Mouse (Mus musculus) midbrain, embryonic 12.5 days (tissue): ENCODE data around the gene Adnp. TPM values are rescaled to one million over a fixed set of nuclear protein-coding genes. Genes with fewer than 3 reads are reported as not detected.

Source experiments
- ATAC-seq: fragments of 200-750 bp; cut with Nextera tagmentation; 2 replicates; pipeline ENCODE4 v1.8.0; 2017; ENCODE audit warnings: low read depth, moderate TSS enrichment, moderate library complexity; ENCODE audit not compliant: low FRiP score
- H3K27ac ChIP-seq: fragments of 300-500 bp; sonication (generic); replicated peaks from 2 replicates; pipeline ENCODE4 v1.5.1; 2016; ENCODE audit warnings: mild to moderate bottlenecking
- H3K27me3 ChIP-seq: fragments of 300-500 bp; sonication (generic); 2 replicates; pipeline ENCODE4 v1.6.1; 2016; ENCODE audit warnings: mild to moderate bottlenecking
- H3K36me3 ChIP-seq: fragments of 300-500 bp; sonication (generic); 2 replicates; pipeline ENCODE4 v1.6.1; 2016
- H3K4me1 ChIP-seq: fragments of 300-500 bp; sonication (generic); 2 replicates; pipeline ENCODE4 v1.6.1; 2016
- H3K4me2 ChIP-seq: fragments of 300-500 bp; sonication (generic); replicated peaks from 2 replicates; pipeline ENCODE4 v1.6.1; 2016; ENCODE audit warnings: mild to moderate bottlenecking, moderate library complexity
- H3K4me3 ChIP-seq: fragments of 300-500 bp; sonication (generic); 2 replicates; pipeline ENCODE4 v1.5.1; 2016; ENCODE audit warnings: mild to moderate bottlenecking
- H3K9ac ChIP-seq: fragments of 300-500 bp; sonication (generic); replicated peaks from 2 replicates; pipeline ENCODE4 v1.6.1; 2016; ENCODE audit warnings: mild to moderate bottlenecking, moderate library complexity
- H3K9me3 ChIP-seq: fragments of 300-500 bp; sonication (generic); 2 replicates; pipeline ENCODE4 v1.6.1; 2016; ENCODE audit warnings: mild to moderate bottlenecking
- WGBS: fragments of 180-500 bp; shearing (Covaris S2); methylation state at CpG from one replicate; pipeline ENCODE4 v1.1.7; 2016; 5-methylcytosine and 5-hydroxymethylcytosine counted together
- polyA plus RNA-seq: library from polyadenylated mRNA; unstranded; fragments of >200 nt; fragmentation: Nextera tagmentation; extraction: Ambion mirVana; gene quantifications from 2 replicates; pipeline ENCODE4 v1.2.1, GENCODE M21; 2016

Gene Adnp
- polyA plus RNA-seq, result 7.5 and 8.7 TPM in 2 replicates

- ATAC-seq, result peak; percentile 89
- Histone ChIP-seq H3K27me3 (no peaks in the 10 kb centered on the region), H3K4me1 (peaks cover 17% of the 10 kb centered on the region), H3K36me3 (peaks cover 54% of the 10 kb centered on the region), H3K4me2 (peak within 1 kb of the TSS; percentile 79), H3K27ac (peak within 1 kb of the TSS; percentile 99), H3K9ac (peak within 1 kb of the TSS; percentile 100), H3K4me3 (peak within 1 kb of the TSS; percentile 100), H3K9me3 (no peaks in the 10 kb centered on the region)
- WGBS, result under 1% methylated on average over 49 of the region's 89 CpGs
Observed at GRCm38 (mm10) chr2:168206725-168207644, at the start of gene Adnp. Gene Adnp, minus strand, starts transcription at chr2:168207112.

DNA sequence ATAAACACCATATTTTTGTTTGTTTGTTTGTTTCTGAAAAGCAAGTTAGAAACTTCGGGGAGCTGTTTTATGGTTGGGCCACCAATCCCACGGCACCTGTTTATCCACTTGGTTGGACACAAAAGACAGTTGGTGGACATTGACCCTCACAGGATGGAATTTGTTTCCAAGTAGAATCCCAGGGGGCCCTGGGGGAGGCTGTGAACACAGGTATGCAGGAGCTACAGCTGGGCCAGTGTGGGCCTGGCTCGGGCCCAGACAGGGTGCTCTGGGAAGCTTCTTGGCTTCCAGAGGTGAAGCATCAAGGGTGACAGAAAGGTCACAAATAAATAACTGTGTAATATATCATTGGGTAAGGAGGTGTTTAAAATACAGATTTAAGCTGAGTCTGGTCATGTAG lies 49.6 kb upstream of the Adnp start:
- no peak overlapping the region for H3K4me3 ChIP-seq
- no peak for ATAC-seq
- 89% methylated on average over 3 of the region's 3 CpGs for WGBS
- H3K27me3 ChIP-seq, result peaks cover 11% of the 10 kb centered on the region; the same call in 1 of the 2 replicates
- no peaks in the 10 kb centered on the region for H3K36me3 ChIP-seq
- no peak overlapping the region for H3K4me2 ChIP-seq
- H3K9me3 ChIP-seq, result no peaks in the 10 kb centered on the region
- H3K9ac ChIP-seq, result no peak overlapping the region
- no peaks in the 10 kb centered on the region for H3K4me1 ChIP-seq
- no peak overlapping the region for H3K27ac ChIP-seq

DNA sequence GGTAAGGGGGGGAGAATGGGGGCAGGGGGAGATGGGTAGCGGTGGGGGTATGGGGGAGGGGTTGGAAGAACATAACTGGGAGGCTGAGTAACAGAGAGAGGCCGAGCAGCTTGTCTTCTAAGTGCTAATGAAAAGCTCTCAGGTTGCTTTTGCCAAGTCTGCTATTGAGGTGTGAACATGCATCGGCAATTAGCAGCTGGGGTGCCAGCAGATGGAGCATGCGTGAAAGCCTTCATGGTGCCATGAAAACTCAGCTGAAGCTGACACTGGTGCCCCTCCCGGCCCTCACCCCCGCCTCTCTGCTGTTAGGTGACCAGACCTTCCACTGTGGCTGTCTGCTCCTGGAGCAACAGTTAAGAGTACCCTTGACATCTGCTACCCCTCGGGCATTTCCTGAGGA lies 46.9 kb upstream of the Adnp start:
- 79% methylated on average over 7 of the region's 7 CpGs for WGBS
- no peak for ATAC-seq
- no peaks in the 10 kb centered on the region for H3K9me3 ChIP-seq
- H3K27me3 ChIP-seq, result peaks cover 16% of the 10 kb centered on the region; the same call in 1 of the 2 replicates
- H3K36me3 ChIP-seq, result no peaks in the 10 kb centered on the region
- no peak overlapping the region for H3K4me2 ChIP-seq
- no peaks in the 10 kb centered on the region for H3K4me1 ChIP-seq
- no peak overlapping the region for H3K9ac ChIP-seq
- no peak overlapping the region for H3K4me3 ChIP-seq
- H3K27ac ChIP-seq, result no peak overlapping the region

- WGBS, result 18% methylated on average over 16 of the region's 16 CpGs
- no peak overlapping the region for H3K27ac ChIP-seq
- H3K9ac ChIP-seq, result no peak overlapping the region
- H3K4me2 ChIP-seq, result peak overlapping the region; percentile 34
- H3K9me3 ChIP-seq, result no peaks in the 10 kb centered on the region
- H3K36me3 ChIP-seq, result no peaks in the 10 kb centered on the region
- H3K27me3 ChIP-seq, result peaks cover 16% of the 10 kb centered on the region; the same call in 1 of the 2 replicates
- H3K4me3 ChIP-seq, result no peak overlapping the region
- ATAC-seq, result no peak
- no peaks in the 10 kb centered on the region for H3K4me1 ChIP-seq
Observed at GRCm38 (mm10) chr2:168252639-168253292, 45.9 kb upstream of the Adnp start.

DNA sequence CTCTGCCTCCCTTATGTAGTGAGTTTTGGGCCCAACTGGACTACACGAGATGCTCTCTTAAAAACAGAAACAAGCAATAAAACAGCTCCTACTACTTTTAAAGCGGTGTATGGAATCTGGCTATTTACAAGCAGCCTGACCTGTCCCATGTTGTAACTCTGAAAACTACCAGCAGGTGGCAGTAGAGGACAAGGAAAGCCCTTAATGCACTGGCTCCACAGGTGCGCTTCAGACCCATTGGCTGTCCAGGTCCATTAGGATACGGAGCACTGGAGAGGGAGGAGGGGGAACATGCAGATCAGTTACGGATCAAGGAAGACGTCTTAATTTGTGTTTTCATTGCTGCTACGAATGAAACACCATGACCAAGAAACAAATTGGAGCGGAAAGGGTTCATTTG lies 43.4 kb upstream of the Adnp start:
- Histone ChIP-seq H3K4me2 (no peak overlapping the region), H3K27me3 (peaks cover 16% of the 10 kb centered on the region; the same call in 1 of the 2 replicates), H3K4me1 (no peaks in the 10 kb centered on the region), H3K36me3 (no peaks in the 10 kb centered on the region), H3K9me3 (no peaks in the 10 kb centered on the region), H3K4me3 (no peak overlapping the region), H3K9ac (no peak overlapping the region), H3K27ac (no peak overlapping the region)
- 14% methylated on average over 8 of the region's 8 CpGs for WGBS
- ATAC-seq, result peak; percentile 62; the same call in 1 of the 2 replicates

GRCm38 (mm10) chr2:168248856-168249245 lies 41.9 kb upstream of the Adnp start:
- 19% methylated on average over 2 of the region's 2 CpGs for WGBS
- H3K4me2 ChIP-seq, result no peak overlapping the region
- H3K27ac ChIP-seq, result no peak overlapping the region
- H3K9ac ChIP-seq, result no peak overlapping the region
- no peak overlapping the region for H3K4me3 ChIP-seq
- peaks cover 14% of the 10 kb centered on the region; the same call in 1 of the 2 replicates for H3K27me3 ChIP-seq
- H3K4me1 ChIP-seq, result no peaks in the 10 kb centered on the region
- no peak for ATAC-seq
- H3K36me3 ChIP-seq, result no peaks in the 10 kb centered on the region
- H3K9me3 ChIP-seq, result no peaks in the 10 kb centered on the region

DNA sequence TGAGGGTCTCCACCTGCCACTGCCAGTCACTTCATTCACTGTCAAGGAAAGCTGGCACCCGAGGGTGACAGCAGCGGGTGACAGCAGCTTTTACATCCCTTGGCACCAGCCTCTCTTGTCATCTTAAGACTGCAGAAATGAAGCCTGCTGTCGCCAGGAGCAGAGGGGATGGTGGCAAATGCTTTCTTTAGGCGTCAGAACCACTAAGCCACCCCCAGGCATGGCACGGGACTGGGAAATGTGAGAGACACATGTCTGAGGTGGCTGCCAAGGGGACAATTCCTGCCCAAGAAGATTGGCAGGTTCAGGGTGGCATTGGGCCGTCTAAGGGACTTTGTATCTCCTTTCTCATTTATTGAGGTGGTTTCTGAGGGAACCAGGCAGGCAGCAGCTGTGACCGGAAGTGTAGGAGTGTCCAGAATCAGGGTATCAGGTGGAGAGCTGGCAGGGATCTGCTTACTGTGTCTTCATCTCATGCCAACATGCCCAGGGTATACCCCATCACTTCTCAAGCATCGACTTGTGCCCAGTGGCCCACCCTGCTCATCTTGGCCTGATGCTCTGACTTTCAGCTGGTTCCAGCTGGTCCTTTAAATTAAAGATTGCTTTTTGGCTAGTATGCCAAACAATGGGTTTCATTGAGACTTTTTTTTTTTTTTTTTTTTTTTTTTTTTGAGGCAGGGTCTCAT lies 41.4 kb upstream of the Adnp start:
- H3K9ac ChIP-seq, result no peak overlapping the region
- no peak for ATAC-seq
- H3K4me2 ChIP-seq, result no peak overlapping the region
- H3K36me3 ChIP-seq, result no peaks in the 10 kb centered on the region
- H3K4me1 ChIP-seq, result no peaks in the 10 kb centered on the region
- H3K9me3 ChIP-seq, result no peaks in the 10 kb centered on the region
- H3K4me3 ChIP-seq, result no peak overlapping the region
- peaks cover 15% of the 10 kb centered on the region for H3K27me3 ChIP-seq
- WGBS, result 78% methylated on average over 8 of the region's 8 CpGs
- no peak overlapping the region for H3K27ac ChIP-seq

DNA sequence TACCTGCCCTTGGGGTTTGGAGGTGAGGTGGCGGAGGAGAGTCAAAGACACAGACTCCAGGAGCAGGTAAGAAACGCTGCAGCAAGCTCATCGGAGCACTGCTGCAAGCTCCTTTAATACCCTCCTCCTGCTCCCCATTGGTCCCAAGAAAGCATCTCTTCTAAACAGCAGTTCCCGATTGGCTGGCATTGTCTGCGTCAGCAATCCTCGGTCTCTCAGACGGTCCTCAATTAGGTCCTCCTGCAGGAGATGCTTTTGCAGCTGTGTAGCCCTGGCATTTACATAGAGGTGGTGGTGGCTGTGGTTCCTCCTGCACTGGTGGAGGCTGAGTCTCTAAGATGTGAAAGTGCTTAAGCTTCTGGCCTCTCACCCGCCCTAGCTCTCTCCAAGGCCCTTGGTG lies 38.7 kb upstream of the Adnp start:
- Histone ChIP-seq H3K27me3 (peaks cover 7% of the 10 kb centered on the region), H3K27ac (no peak overlapping the region), H3K4me3 (no peak overlapping the region), H3K36me3 (no peaks in the 10 kb centered on the region), H3K9ac (no peak overlapping the region), H3K9me3 (no peaks in the 10 kb centered on the region), H3K4me1 (no peaks in the 10 kb centered on the region), H3K4me2 (no peak overlapping the region)
- no peak for ATAC-seq
- 40% methylated on average over 8 of the region's 8 CpGs for WGBS

GRCm38 (mm10) chr2:168243278-168243677 lies 36.4 kb upstream of the Adnp start:
- Histone ChIP-seq H3K4me1 (no peaks in the 10 kb centered on the region), H3K9ac (no peak overlapping the region), H3K27me3 (peaks cover 7% of the 10 kb centered on the region), H3K4me2 (no peak overlapping the region), H3K27ac (no peak overlapping the region), H3K9me3 (no peaks in the 10 kb centered on the region), H3K4me3 (no peak overlapping the region), H3K36me3 (no peaks in the 10 kb centered on the region)
- ATAC-seq, result no peak
- 70% methylated on average over 4 of the region's 4 CpGs for WGBS

DNA sequence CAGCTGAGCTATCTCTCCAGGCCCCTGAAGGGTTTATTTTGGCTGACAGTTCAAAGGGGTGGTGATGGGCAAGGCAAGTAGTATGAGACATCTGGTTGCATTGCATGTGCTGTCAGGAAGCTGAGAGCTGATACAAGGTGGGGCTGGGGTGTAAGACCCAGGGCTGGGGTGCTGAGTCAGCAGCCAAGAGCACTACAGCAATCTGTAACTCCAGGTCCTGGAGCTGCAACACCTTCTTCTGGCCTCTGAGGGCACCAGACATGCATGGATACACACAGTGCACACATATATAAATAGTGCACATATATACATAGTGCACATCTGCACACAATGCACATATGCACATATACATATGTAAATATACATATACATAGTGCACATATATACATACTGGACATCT lies 35.9 kb upstream of the Adnp start:
- Histone ChIP-seq H3K27ac (no peak overlapping the region), H3K9me3 (no peaks in the 10 kb centered on the region), H3K4me2 (no peak overlapping the region), H3K4me1 (no peaks in the 10 kb centered on the region), H3K36me3 (no peaks in the 10 kb centered on the region), H3K27me3 (peaks cover 7% of the 10 kb centered on the region), H3K4me3 (no peak overlapping the region), H3K9ac (no peak overlapping the region)
- no peak for ATAC-seq

DNA sequence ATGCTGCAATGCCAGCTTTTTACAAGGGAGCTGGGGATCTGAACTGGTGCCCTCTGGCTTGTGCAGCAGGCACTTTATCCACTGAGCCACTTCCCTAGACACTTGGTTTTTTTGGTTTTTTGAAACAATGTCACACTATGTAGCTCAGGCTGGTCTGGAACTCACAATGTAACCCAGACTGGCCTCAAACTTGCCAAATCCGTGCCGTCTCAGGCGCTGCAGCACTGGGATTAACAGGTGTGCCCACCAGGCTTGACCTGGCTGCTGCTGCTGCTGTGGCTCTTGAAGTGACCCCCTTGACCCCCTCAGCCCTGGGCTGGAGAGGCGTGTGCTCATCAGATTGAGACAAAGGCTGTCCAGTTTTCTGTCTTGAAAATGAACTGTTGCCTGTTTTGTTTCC lies 31.4 kb upstream of the Adnp start:
- Histone ChIP-seq H3K9ac (no peak overlapping the region), H3K27me3 (peaks cover 4% of the 10 kb centered on the region; the same call in 1 of the 2 replicates), H3K4me2 (no peak overlapping the region), H3K4me3 (no peak overlapping the region), H3K4me1 (no peaks in the 10 kb centered on the region), H3K36me3 (peaks cover 9% of the 10 kb centered on the region; the same call in 1 of the 2 replicates), H3K9me3 (no peaks in the 10 kb centered on the region), H3K27ac (no peak overlapping the region)
- 86% methylated on average over 4 of the region's 4 CpGs for WGBS
- no peak for ATAC-seq

- no peak overlapping the region for H3K9ac ChIP-seq
- peaks cover 19% of the 10 kb centered on the region; the same call in 1 of the 2 replicates for H3K36me3 ChIP-seq
- no peak overlapping the region for H3K27ac ChIP-seq
- H3K4me3 ChIP-seq, result no peak overlapping the region
- WGBS, result 92% methylated on average over 5 of the region's 5 CpGs
- ATAC-seq, result no peak
- no peaks in the 10 kb centered on the region for H3K27me3 ChIP-seq
- H3K9me3 ChIP-seq, result no peaks in the 10 kb centered on the region
- peaks cover 25% of the 10 kb centered on the region for H3K4me1 ChIP-seq
- H3K4me2 ChIP-seq, result no peak overlapping the region
Observed at GRCm38 (mm10) chr2:168233286-168233685, 26.4 kb upstream of the Adnp start.
